ENCODE assay signal across 13 mouse cellular contexts in genomic region chr6:88753578-88753977, GRCm38 (mm10). TPM values are rescaled to one million over a fixed set of nuclear protein-coding genes. Genes with fewer than 3 reads are reported as not detected.
A peak's percentile ranks its signal among the peaks of the same experiment; 100 is the strongest.
DNase-seq lines count a peak whose midpoint lies in the region; ATAC-seq and TF ChIP-seq lines count a peak whose summit lies in the region.
"Had no signal": no experiment of that assay in that cellular context is flagged by ENCODE, and none has a peak within 500 bp of the region (broad histone marks: within the 10 kb centered on the region; RNA-seq: fewer than 3 reads in every experiment).

No protein-coding gene starts in this region.

- TF ChIP-seq EP300 in heart, postnatal 0 days (IDR thresholded peaks at IDR 0.05; ENCODE audit: low read depth): no peak

- intact Hi-C loops in heart, postnatal 14 days (cut with DNase I): no loop called here

- H3K4me2 ChIP-seq in heart, postnatal 0 days (ENCODE audit: low read depth, low read length): no peak overlapping the region
- no peak overlapping the region for H3K4me2 ChIP-seq in midbrain, embryonic 13.5 days (replicated peaks)
- no peak overlapping the region for H3K4me2 ChIP-seq in neural tube, embryonic 15.5 days
- no peak overlapping the region for H3K4me2 ChIP-seq in intestine, embryonic 15.5 days (replicated peaks)
- H3K4me2 ChIP-seq: limb, embryonic 13.5 days had no signal

- no peak for TF ChIP-seq POLR2A in embryonic fibroblast, embryonic 13.5 days (IDR thresholded peaks at IDR 0.05; ENCODE audit: low read depth, low read length)

- 0 out of 2 replicates have a peak, but pooled peaks cover 4% of the 10 kb centered on the region for H3K36me3 ChIP-seq in heart, postnatal 0 days (replicated peaks; ENCODE audit: control insufficient read depth, insufficient read depth, low read length)
- no peaks in the 10 kb centered on the region for H3K36me3 ChIP-seq in midbrain, embryonic 13.5 days
- H3K36me3 ChIP-seq in midbrain, embryonic 10.5 days: no peaks in the 10 kb centered on the region
- H3K36me3 ChIP-seq in neural tube, embryonic 15.5 days: no peaks in the 10 kb centered on the region
- no peaks in the 10 kb centered on the region for H3K36me3 ChIP-seq in intestine, embryonic 15.5 days
- H3K36me3 ChIP-seq: limb, embryonic 13.5 days had no signal

- DNase-seq in heart, postnatal 0 days (ENCODE audit: low spot score): no peak
- DNase-seq in heart, postnatal 14 days: no peak
- DNase-seq in midbrain, embryonic 10.5 days (ENCODE audit: low spot score): no peak
- DNase-seq: adrenal gland, postnatal 36 days; cerebellum, adult 9-11 months; lung, postnatal 36 days; thymus, postnatal 4 days had no signal

- H3K9me3 ChIP-seq in heart, postnatal 0 days (replicated peaks; ENCODE audit: control insufficient read depth, low read length): no peaks in the 10 kb centered on the region
- no peaks in the 10 kb centered on the region for H3K9me3 ChIP-seq in midbrain, embryonic 13.5 days
- H3K9me3 ChIP-seq in midbrain, embryonic 10.5 days (replicated peaks): no peaks in the 10 kb centered on the region
- no peaks in the 10 kb centered on the region for H3K9me3 ChIP-seq in neural tube, embryonic 15.5 days (replicated peaks)
- H3K9me3 ChIP-seq in intestine, embryonic 15.5 days: no peaks in the 10 kb centered on the region
- H3K9me3 ChIP-seq: limb, embryonic 13.5 days had no signal

- WGBS in heart, postnatal 0 days: 69% methylated on average over 6 of the region's 6 CpGs
- 65% methylated on average over 6 of the region's 6 CpGs for WGBS in midbrain, embryonic 13.5 days
- WGBS in midbrain, embryonic 10.5 days: 72% methylated on average over 6 of the region's 6 CpGs
- WGBS in neural tube, embryonic 15.5 days: 64% methylated on average over 6 of the region's 6 CpGs
- 62% methylated on average over 6 of the region's 6 CpGs for WGBS in intestine, embryonic 15.5 days

- no peak overlapping the region for H3K4me3 ChIP-seq in heart, postnatal 0 days (ENCODE audit: low read depth, low read length)
- no peak overlapping the region for H3K4me3 ChIP-seq in midbrain, embryonic 13.5 days (replicated peaks)
- no peak overlapping the region for H3K4me3 ChIP-seq in midbrain, embryonic 10.5 days
- no peak overlapping the region for H3K4me3 ChIP-seq in embryonic fibroblast, embryonic 13.5 days (ENCODE audit: insufficient read depth, low read length)
- no peak overlapping the region for H3K4me3 ChIP-seq in neural tube, embryonic 15.5 days (replicated peaks)
- H3K4me3 ChIP-seq in intestine, embryonic 15.5 days (replicated peaks): no peak overlapping the region
- H3K4me3 ChIP-seq: limb, embryonic 13.5 days had no signal

- H3K9ac ChIP-seq in heart, postnatal 0 days (replicated peaks; ENCODE audit: low read depth, low read length): no peak overlapping the region
- no peak overlapping the region for H3K9ac ChIP-seq in midbrain, embryonic 13.5 days (replicated peaks)
- no peak overlapping the region for H3K9ac ChIP-seq in neural tube, embryonic 15.5 days (replicated peaks)
- H3K9ac ChIP-seq in intestine, embryonic 15.5 days: no peak overlapping the region
- H3K9ac ChIP-seq: limb, embryonic 13.5 days had no signal

- ATAC-seq in heart, postnatal 0 days (ENCODE audit: insufficient read depth, low read depth): no peak
- ATAC-seq in midbrain, embryonic 13.5 days: no peak
- no peak for ATAC-seq in neural tube, embryonic 15.5 days (ENCODE audit: low FRiP score)
- ATAC-seq in intestine, embryonic 15.5 days: no peak

- no peak for TF ChIP-seq CTCF in heart, postnatal 0 days (IDR thresholded peaks at IDR 0.05; ENCODE audit: low read depth)
- TF ChIP-seq CTCF in embryonic fibroblast, embryonic 13.5 days (IDR thresholded peaks at IDR 0.05; ENCODE audit: borderline replicate concordance, insufficient read depth, low read length): no peak

- no peaks in the 10 kb centered on the region for H3K27me3 ChIP-seq in heart, postnatal 0 days (ENCODE audit: control insufficient read depth, insufficient read depth, low read length)
- no peaks in the 10 kb centered on the region for H3K27me3 ChIP-seq in midbrain, embryonic 13.5 days
- no peaks in the 10 kb centered on the region for H3K27me3 ChIP-seq in midbrain, embryonic 10.5 days (ENCODE audit: low read depth, poor library complexity, severe bottlenecking)
- no peaks in the 10 kb centered on the region for H3K27me3 ChIP-seq in neural tube, embryonic 15.5 days (replicated peaks)
- no peaks in the 10 kb centered on the region for H3K27me3 ChIP-seq in intestine, embryonic 15.5 days (replicated peaks)
- H3K27me3 ChIP-seq: CH12.LX; limb, embryonic 13.5 days had no signal

- peak overlapping the region; percentile 20 for H3K27ac ChIP-seq in heart, postnatal 0 days (ENCODE audit: low read depth)
- H3K27ac ChIP-seq in midbrain, embryonic 13.5 days: peak overlapping the region; percentile 41; the same call in 1 of the 2 replicates
- H3K27ac ChIP-seq in midbrain, embryonic 10.5 days (replicated peaks): no peak overlapping the region
- H3K27ac ChIP-seq in embryonic fibroblast, embryonic 13.5 days (ENCODE audit: insufficient read depth, low read length): peak overlapping the region; percentile 51
- H3K27ac ChIP-seq in neural tube, embryonic 15.5 days (replicated peaks): peak overlapping the region; percentile 54; the same call in 1 of the 2 replicates
- no peak overlapping the region for H3K27ac ChIP-seq in intestine, embryonic 15.5 days
- H3K27ac ChIP-seq: limb, embryonic 13.5 days had no signal

- H3K4me1 ChIP-seq in heart, postnatal 0 days (ENCODE audit: control insufficient read depth, insufficient read depth): peaks cover 31% of the 10 kb centered on the region
- H3K4me1 ChIP-seq in midbrain, embryonic 13.5 days (replicated peaks): peaks cover 12% of the 10 kb centered on the region
- H3K4me1 ChIP-seq in midbrain, embryonic 10.5 days: peaks cover 12% of the 10 kb centered on the region
- peaks cover 4% of the 10 kb centered on the region; the same call in 1 of the 2 replicates for H3K4me1 ChIP-seq in embryonic fibroblast, embryonic 13.5 days (ENCODE audit: control insufficient read depth, insufficient read depth, low read length)
- H3K4me1 ChIP-seq in neural tube, embryonic 15.5 days: peaks cover 20% of the 10 kb centered on the region
- peaks cover 24% of the 10 kb centered on the region for H3K4me1 ChIP-seq in intestine, embryonic 15.5 days (replicated peaks)

RNA-seq across cellular contexts. Expression of gene Mgll, which starts 29.4 kb away (rescaled TPM):
- total RNA-seq in heart, postnatal 0 days (2014; rRNA removed; ENCODE audit: low replicate concordance): 147 and 162 TPM in 2 replicates
- polyA plus RNA-seq in heart, postnatal 0 days (2015; fragmentation: Nextera tagmentation; extraction: Ambion mirVana): 122 and 134 TPM in 2 replicates
- 100 to 1,000 TPM; 173 to 177 TPM for total RNA-seq in heart, postnatal 14 days (2021)
- 5.3 and 7.4 TPM in 2 replicates for polyA plus RNA-seq in midbrain, embryonic 13.5 days (2015; fragmentation: Nextera tagmentation; extraction: Ambion mirVana)
- 3.9 and 4.1 TPM in 2 replicates for polyA plus RNA-seq in midbrain, embryonic 10.5 days (2016; fragmentation: Nextera tagmentation; extraction: Ambion mirVana)
- 16.0 and 19.9 TPM in 2 replicates for polyA plus RNA-seq in embryonic fibroblast, embryonic 13.5 days (2011; ENCODE audit: insufficient read length, low read depth, missing spikeins)
- 72.1 and 74.7 TPM in 2 replicates for polyA plus RNA-seq in neural tube, embryonic 15.5 days (2015; fragmentation: Nextera tagmentation; extraction: Ambion mirVana)
- 71.6 and 75.9 TPM in 2 replicates for polyA plus RNA-seq in intestine, embryonic 15.5 days (2015; fragmentation: Nextera tagmentation; extraction: Ambion mirVana)

Comparison
In these comparisons a context has a peak if more than half of its experiments do, and no peak if none do; other contexts are left out.
1. H3K27ac ChIP-seq: peak in heart, postnatal 0 days (single experiment), midbrain, embryonic 13.5 days (single experiment), embryonic fibroblast, embryonic 13.5 days (single experiment) and neural tube, embryonic 15.5 days (single experiment); none in midbrain, embryonic 10.5 days (single experiment) and intestine, embryonic 15.5 days (single experiment).